Mouse (Mus musculus) MEL (cell line): ENCODE measurements around the gene Zcchc24. TPM values are rescaled to one million over a fixed set of nuclear protein-coding genes. Genes with fewer than 3 reads are reported as not detected.

Experiments used
- DNase-seq: peaks from one replicate; pipeline ENCODE4 v3.0.0; 2011; ENCODE audit warnings: low read depth, low spot score
- H3K27ac ChIP-seq: 2 replicates; pipeline ENCODE4 v1.5.1; 2012; ENCODE audit warnings: low read depth, mild to moderate bottlenecking, control low read depth, low read length, moderate library complexity; ENCODE audit not compliant: control insufficient read depth
- H3K27me3 ChIP-seq, 2 experiments: fragments of 150-350 bp in 1 of 2; sonication (generic) in 1 of 2; 2 replicates each; pipeline ENCODE4 v1.6.1; 2012; ENCODE audit warnings: low read length in 2 of 2, mild to moderate bottlenecking in 2 of 2, improper control_type of control experiment in 1 of 2, moderate library complexity in 1 of 2; ENCODE audit not compliant: insufficient read depth in 2 of 2, control insufficient read depth in 1 of 2
- H3K36me3 ChIP-seq, 2 experiments: 2 replicates each; pipeline ENCODE4 v1.6.1; 2012 to 2014; ENCODE audit warnings: low read length in 2 of 2, improper control_type of control experiment in 1 of 2, inconsistent platforms in 1 of 2, mild to moderate bottlenecking in 1 of 2; ENCODE audit not compliant: insufficient read depth in 2 of 2, control insufficient read depth in 1 of 2
- H3K4me1 ChIP-seq, 2 experiments: fragments of 150-350 bp in 1 of 2; sonication (generic) in 1 of 2; 2 replicates each; pipeline ENCODE4 v1.6.1; 2012; ENCODE audit warnings: low read length in 2 of 2, improper control_type of control experiment in 1 of 2, mild to moderate bottlenecking in 1 of 2; ENCODE audit not compliant: insufficient read depth in 2 of 2, control insufficient read depth in 1 of 2
- H3K4me3 ChIP-seq, 2 experiments: fragments of 150-350 bp in 1 of 2; sonication (generic) in 1 of 2; 2 replicates each; pipeline ENCODE4 v1.5.1; 2012; ENCODE audit warnings: low read depth in 2 of 2, low read length in 2 of 2, mild to moderate bottlenecking in 2 of 2, moderate library complexity in 2 of 2, control low read depth in 1 of 2, improper control_type of control experiment in 1 of 2; ENCODE audit not compliant: control insufficient read depth in 1 of 2, insufficient read depth in 1 of 2
- H3K79me2 ChIP-seq: 2 replicates; pipeline ENCODE4 v1.6.1; 2012; ENCODE audit warnings: mild to moderate bottlenecking, low read length, moderate library complexity; ENCODE audit not compliant: control insufficient read depth, poor library complexity, insufficient read depth
- H3K9ac ChIP-seq: 2 replicates; pipeline ENCODE4 v1.6.1; 2012; ENCODE audit warnings: low read depth, mild to moderate bottlenecking, control low read depth, low read length, moderate library complexity; ENCODE audit not compliant: control insufficient read depth, poor library complexity, severe bottlenecking
- H3K9me3 ChIP-seq: fragments of 150-350 bp; sonication (generic); replicated peaks from 2 replicates; pipeline ENCODE4 v1.6.1; 2012; ENCODE audit warnings: mild to moderate bottlenecking, low read length, improper control_type of control experiment, moderate library complexity; ENCODE audit not compliant: insufficient read depth
- CHD2 ChIP-seq: IDR thresholded peaks from 2 replicates; pipeline ENCODE4 v1.6.1; 2011; ENCODE audit warnings: low read length, improper control_type of control experiment
- CTCF ChIP-seq, 3 experiments: IDR thresholded peaks in 2 of 3; conservative IDR thresholded peaks in 1 of 3; 2 replicates each; pipeline ENCODE4 v1.5.1; 2011 to 2012; ENCODE audit warnings: low read length in 3 of 3, low read depth in 2 of 3, mild to moderate bottlenecking in 2 of 3, improper control_type of control experiment in 1 of 3, inconsistent platforms in 1 of 3, mixed read lengths in 1 of 3, moderate library complexity in 1 of 3; ENCODE audit not compliant: control insufficient read depth in 1 of 3, insufficient read depth in 1 of 3, poor library complexity in 1 of 3, severe bottlenecking in 1 of 3
- EP300 ChIP-seq, 2 experiments: IDR thresholded peaks; 2 replicates each; pipeline ENCODE4 v1.6.1; 2011; ENCODE audit warnings: improper control_type of control experiment in 2 of 2, low read length in 2 of 2, low read depth in 1 of 2, mild to moderate bottlenecking in 1 of 2
- ETS1 ChIP-seq: IDR thresholded peaks from 2 replicates; pipeline ENCODE4 v1.6.1; 2012; ENCODE audit warnings: low read depth, mild to moderate bottlenecking, inconsistent platforms, low read length, improper control_type of control experiment, moderate library complexity
- GATA1 ChIP-seq: IDR thresholded peaks from 2 replicates; pipeline ENCODE4 v1.6.1; 2011; ENCODE audit warnings: low read depth, low read length, improper control_type of control experiment
- KAT2A ChIP-seq: conservative IDR thresholded peaks from 2 replicates; pipeline ENCODE4 v1.6.1; 2012; ENCODE audit warnings: low read depth, low read length, improper control_type of control experiment, inconsistent platforms
- MAFK ChIP-seq: IDR thresholded peaks from 2 replicates; pipeline ENCODE4 v1.6.1; 2011; ENCODE audit warnings: low read depth, mild to moderate bottlenecking, low read length, improper control_type of control experiment, borderline replicate concordance
- MXI1 ChIP-seq: IDR thresholded peaks from 2 replicates; pipeline ENCODE4 v1.6.1; 2011; ENCODE audit warnings: mild to moderate bottlenecking, low read depth, low read length, improper control_type of control experiment
- NELFE ChIP-seq: IDR thresholded peaks from 2 replicates; pipeline ENCODE4 v1.6.1; 2011; ENCODE audit warnings: low read depth, low read length, improper control_type of control experiment
- POLR2A ChIP-seq, 2 experiments: IDR thresholded peaks; 2 replicates each; pipeline ENCODE4 v1.6.1; 2011 to 2012; ENCODE audit warnings: low read length in 2 of 2, mild to moderate bottlenecking in 2 of 2, control low read depth in 1 of 2, improper control_type of control experiment in 1 of 2, low read depth in 1 of 2, moderate library complexity in 1 of 2; ENCODE audit not compliant: control insufficient read depth in 1 of 2, insufficient read depth in 1 of 2, poor library complexity in 1 of 2
- POLR2AphosphoS2 ChIP-seq: IDR thresholded peaks from 2 replicates; pipeline ENCODE4 v1.6.1; 2011; ENCODE audit warnings: low read length, improper control_type of control experiment
- POLR2AphosphoS5 ChIP-seq: IDR thresholded peaks from 2 replicates; pipeline ENCODE4 v1.6.1; 2012; ENCODE audit warnings: low read depth, borderline replicate concordance, mild to moderate bottlenecking, inconsistent platforms, low read length, moderate library complexity, mixed read lengths
- RAD21 ChIP-seq: IDR thresholded peaks from 2 replicates; pipeline ENCODE4 v1.6.1; 2011; ENCODE audit warnings: mild to moderate bottlenecking, low read depth, low read length, improper control_type of control experiment
- RCOR1 ChIP-seq: IDR thresholded peaks from 2 replicates; pipeline ENCODE4 v1.6.1; 2012; ENCODE audit warnings: low read depth, mild to moderate bottlenecking, inconsistent platforms, low read length, improper control_type of control experiment
- SMC3 ChIP-seq: IDR thresholded peaks from 2 replicates; pipeline ENCODE4 v1.6.1; 2011; ENCODE audit warnings: low read depth, low read length, improper control_type of control experiment
- TAL1 ChIP-seq: IDR thresholded peaks from 2 replicates; pipeline ENCODE4 v1.6.1; 2012; ENCODE audit warnings: mild to moderate bottlenecking, inconsistent platforms, low read length, moderate library complexity, mixed read lengths
- TBP ChIP-seq: IDR thresholded peaks from 2 replicates; pipeline ENCODE4 v1.8.0; 2011; ENCODE audit warnings: low read depth, low read length, improper control_type of control experiment
- TCF12 ChIP-seq: IDR thresholded peaks from 2 replicates; pipeline ENCODE4 v1.6.1; 2014; ENCODE audit warnings: low read depth, mild to moderate bottlenecking, inconsistent platforms, low read length, improper control_type of control experiment, moderate library complexity
- UBTF ChIP-seq: IDR thresholded peaks from 2 replicates; pipeline ENCODE4 v1.6.1; 2012; ENCODE audit warnings: low read depth, mild to moderate bottlenecking, inconsistent platforms, low read length, improper control_type of control experiment, moderate library complexity, borderline replicate concordance; ENCODE audit not compliant: insufficient read depth
- USF1 ChIP-seq: IDR thresholded peaks from 2 replicates; pipeline ENCODE4 v1.6.1; 2014; ENCODE audit warnings: low read depth, mild to moderate bottlenecking, inconsistent platforms, low read length, improper control_type of control experiment, moderate library complexity
- USF2 ChIP-seq, 2 experiments: IDR thresholded peaks; 2 replicates each; pipeline ENCODE4 v1.6.1; 2011 to 2012; ENCODE audit warnings: improper control_type of control experiment in 2 of 2, low read length in 2 of 2, borderline replicate concordance in 1 of 2, inconsistent platforms in 1 of 2, low read depth in 1 of 2, mild to moderate bottlenecking in 1 of 2; ENCODE audit not compliant: insufficient read depth in 1 of 2
- ZC3H11A ChIP-seq: IDR thresholded peaks from 2 replicates; pipeline ENCODE4 v1.6.1; 2012; ENCODE audit warnings: low read depth, mild to moderate bottlenecking, inconsistent platforms, low read length, improper control_type of control experiment
- ZKSCAN1 ChIP-seq: IDR thresholded peaks from 2 replicates; pipeline ENCODE4 v1.6.1; 2012; ENCODE audit warnings: low read depth, mild to moderate bottlenecking, inconsistent platforms, low read length, improper control_type of control experiment, moderate library complexity
- ZNF384 ChIP-seq: IDR thresholded peaks from 2 replicates; pipeline ENCODE4 v1.6.1; 2012; ENCODE audit warnings: low read depth, mild to moderate bottlenecking, inconsistent platforms, low read length, improper control_type of control experiment
- polyA plus RNA-seq, 2 experiments: library from polyadenylated mRNA; stranded (reverse) in 1 of 2; unstranded in 1 of 2; fragments of >175 nt in 1 of 2; fragments of >200 nt in 1 of 2; gene quantifications; 2 replicates each; pipeline versions ENCODE4 v1.2.1 to v1.2.4; 2012; ENCODE audit warnings: low replicate concordance in 2 of 2, low read depth in 1 of 2; ENCODE audit not compliant: insufficient read length in 2 of 2, insufficient read depth in 1 of 2, missing spikeins in 1 of 2
- total RNA-seq: library from RNA; depleted of rRNA; stranded (reverse); fragments of 300-350 nt; gene quantifications from 2 replicates; pipeline ENCODE4 v1.2.3, GENCODE M21; 2012

Zcchc24 gene
- total and polyA plus RNA-seq, 3 experiments = 2.3 to 8.7 TPM; not detected in 1

DNA sequence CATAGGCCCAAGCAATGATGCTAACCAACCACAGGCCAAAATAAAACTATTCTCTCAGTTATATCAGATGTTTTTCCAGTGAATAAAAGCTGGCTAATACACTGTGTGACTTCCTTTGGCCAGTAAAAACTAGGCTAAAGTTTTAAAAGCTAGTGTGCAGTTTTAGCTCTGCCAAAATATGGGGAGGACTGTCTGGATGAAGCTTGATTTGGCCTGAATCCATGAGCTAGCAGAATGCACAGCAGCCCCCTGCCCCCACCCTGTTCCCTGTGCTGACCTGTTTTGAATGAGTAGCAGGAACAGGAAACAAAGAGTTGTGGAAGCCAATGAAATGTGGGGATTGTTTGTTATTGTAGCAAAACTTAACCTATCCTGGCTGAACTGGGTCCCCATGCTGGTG lies 33.7 kb upstream of the Zcchc24 start:
- H3K27me3 ChIP-seq = 0 out of 4 replicates have a peak, but pooled peaks cover 0 to 1% of the 10 kb centered on the region in 2 experiments
- TF ChIP-seq POLR2AphosphoS5 (no peak), RAD21 (no peak), USF1 (no peak), TBP (no peak), ZNF384 (no peak), RCOR1 (no peak), EP300 (IDR thresholded peaks at IDR 0.05; ENCODE audit: low read depth in 1 of 2, low read length in 2 of 2) (no peak), UBTF (no peak), KAT2A (no peak), CHD2 (no peak), POLR2AphosphoS2 (no peak), NELFE (no peak), POLR2A (IDR thresholded peaks at IDR 0.05; ENCODE audit: control insufficient read depth in 1 of 2, insufficient read depth in 1 of 2, low read depth in 1 of 2, low read length in 2 of 2, poor library complexity in 1 of 2) (no peak)
- TF ChIP-seq, all 39 proteins: peak for 0
- no peaks in the 10 kb centered on the region for H3K79me2 ChIP-seq

DNA sequence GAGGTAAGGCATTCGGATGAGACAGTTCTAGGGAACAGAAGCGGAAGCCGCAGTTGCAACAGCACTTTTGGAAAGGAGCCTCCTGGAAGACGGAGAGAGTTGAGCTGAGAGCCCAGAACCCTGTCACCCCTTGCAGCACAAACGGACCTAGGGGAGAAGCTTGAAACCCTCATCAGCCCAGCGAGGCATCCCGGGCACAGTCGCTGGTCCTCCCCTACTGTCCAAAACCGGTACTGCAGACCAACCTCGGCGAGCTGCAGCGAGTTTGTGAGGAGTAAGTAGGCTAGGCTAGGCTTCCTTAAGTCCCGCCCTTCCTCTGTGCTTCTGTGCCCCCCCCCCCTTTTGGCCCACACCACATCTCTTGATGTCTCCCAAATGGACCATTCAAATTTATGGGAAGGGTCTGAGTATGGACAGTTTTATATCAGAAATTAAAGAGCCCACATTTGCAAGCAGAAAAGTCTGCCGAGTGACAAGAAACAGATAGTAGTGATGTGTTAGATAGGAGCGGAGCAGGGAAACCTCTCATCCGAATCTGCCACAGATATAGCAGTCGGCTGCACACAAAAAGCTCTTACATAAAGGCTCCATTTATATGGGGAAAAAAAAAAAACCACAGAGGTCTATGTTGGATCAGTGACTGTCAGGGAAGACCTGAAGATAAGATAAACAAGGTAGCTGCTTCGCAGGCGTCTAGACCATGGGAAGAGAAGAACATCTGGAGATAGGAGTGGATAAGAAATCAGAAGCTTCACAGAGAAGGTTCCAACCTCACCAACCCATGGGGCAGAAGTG lies 31.5 kb upstream of the Zcchc24 start:
- H3K27me3 ChIP-seq = peaks cover 0 to 3% of the 10 kb centered on the region in 2 experiments; a peak in 1 of 4 replicates
- peak; percentile 79 for DNase-seq

More for the DNA sequence above, 33.7 kb upstream of the Zcchc24 start:
- H3K4me1 ChIP-seq = no peaks in the 10 kb centered on the region
- DNase-seq = no peak
- H3K36me3 ChIP-seq = 0 out of 4 replicates have a peak, but pooled peaks cover 0 to 4% of the 10 kb centered on the region in 2 experiments
- no peak overlapping the region for H3K9ac ChIP-seq
- no peaks in the 10 kb centered on the region for H3K9me3 ChIP-seq
- no peak overlapping the region for H3K4me3 ChIP-seq
- no peak overlapping the region for H3K27ac ChIP-seq

More for the DNA sequence above, 31.5 kb upstream of the Zcchc24 start:
- no peaks in the 10 kb centered on the region for H3K4me1 ChIP-seq
- no peak overlapping the region for H3K4me3 ChIP-seq
- H3K9ac ChIP-seq = no peak overlapping the region
- H3K9me3 ChIP-seq = no peaks in the 10 kb centered on the region
- 0 out of 2 replicates have a peak, but pooled peaks have one; percentile 11 for TF ChIP-seq RCOR1
- TF ChIP-seq ETS1 = peak; percentile 36; the same call in 1 of the 2 replicates
- peak; percentile 65 for TF ChIP-seq ZNF384
- no peak for TF ChIP-seq ZKSCAN1
- TF ChIP-seq TCF12 = 0 out of 2 replicates have a peak, but pooled peaks have one; percentile 13
- TF ChIP-seq TAL1 = no peak
- TF ChIP-seq GATA1 = peak; percentile 63
- TF ChIP-seq ZC3H11A = peak; percentile 66; the same call in 1 of the 2 replicates
- TF ChIP-seq RAD21 = peak; percentile 79
- no peak for TF ChIP-seq MAFK
- TF ChIP-seq MXI1 = no peak
- TF ChIP-seq TBP = no peak
- no peak for TF ChIP-seq USF2 (IDR thresholded peaks at IDR 0.05; ENCODE audit: borderline replicate concordance in 1 of 2, insufficient read depth in 1 of 2, low read depth in 1 of 2, low read length in 2 of 2)
- peak; percentile 85 to 94 (median 88) for TF ChIP-seq CTCF (IDR thresholded peaks at IDR 0.05 in 2 of 3, conservative IDR thresholded peaks at IDR 0.05 in 1 of 3; ENCODE audit: control insufficient read depth in 1 of 3, insufficient read depth in 1 of 3, low read depth in 2 of 3, low read length in 3 of 3, poor library complexity in 1 of 3, severe bottlenecking in 1 of 3)
- TF ChIP-seq EP300 (IDR thresholded peaks at IDR 0.05; ENCODE audit: low read depth in 1 of 2, low read length in 2 of 2) = no peak
- TF ChIP-seq SMC3 = peak; percentile 70
- 0 out of 4 replicates have a peak, but pooled peaks cover 0 to 4% of the 10 kb centered on the region in 2 experiments for H3K36me3 ChIP-seq
- no peaks in the 10 kb centered on the region for H3K79me2 ChIP-seq
- H3K27ac ChIP-seq = no peak overlapping the region
